Mouse (Mus musculus): Measurements from ENCODE around the gene Gsta1. TPM values are rescaled to one million over a fixed set of nuclear protein-coding genes. Genes with fewer than 3 reads are reported as not detected.
"Not testable (repeated sequence)": the region's sequence is repeated elsewhere in the genome, so short reads cannot be mapped to it uniquely, and the experiment has no call there.

Gsta1 gene
- total RNA-seq (2014; rRNA removed) = not detected in 2 replicates
- polyA plus RNA-seq (2015; fragmentation: Nextera tagmentation; extraction: Ambion mirVana) = not detected in 2 replicates

DNA sequence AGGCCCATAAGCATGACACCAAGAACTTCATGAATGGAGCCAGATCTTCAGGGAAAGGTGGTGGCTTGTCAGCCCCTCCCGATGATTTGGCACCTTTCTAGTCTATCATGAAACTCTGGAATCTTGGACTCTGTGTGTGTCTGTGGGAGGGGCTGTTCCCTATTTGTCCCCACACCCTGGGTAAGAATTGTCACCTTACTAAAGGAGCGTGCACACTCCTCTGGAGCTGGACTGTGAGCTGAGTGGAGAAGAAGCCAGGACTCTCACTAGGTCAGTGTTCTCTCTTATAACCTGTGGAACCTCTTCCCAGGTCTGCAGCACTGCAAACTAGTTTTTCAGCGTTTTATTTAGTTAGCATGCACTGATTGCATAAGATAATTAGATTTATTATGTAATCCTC lies at the start of gene Gsta1:
TSS of gene Gsta1 (plus strand) at position 196 of the 400 bp plus-strand sequence.
- not testable (repeated sequence) for DNase-seq (ENCODE audit: low spot score); H3K9me3 ChIP-seq (ENCODE audit: low read length); H3K4me3 ChIP-seq (ENCODE audit: low read length); H3K27ac ChIP-seq; H3K9ac ChIP-seq (replicated peaks; ENCODE audit: low read length); H3K36me3 ChIP-seq (ENCODE audit: insufficient read depth, low read length); H3K27me3 ChIP-seq (ENCODE audit: insufficient read depth, low read length); ATAC-seq; H3K4me1 ChIP-seq (ENCODE audit: insufficient read depth, low read length); H3K4me2 ChIP-seq (ENCODE audit: low read depth, low read length)
- 76% methylated on average over 1 of the region's 3 CpGs for WGBS

DNA sequence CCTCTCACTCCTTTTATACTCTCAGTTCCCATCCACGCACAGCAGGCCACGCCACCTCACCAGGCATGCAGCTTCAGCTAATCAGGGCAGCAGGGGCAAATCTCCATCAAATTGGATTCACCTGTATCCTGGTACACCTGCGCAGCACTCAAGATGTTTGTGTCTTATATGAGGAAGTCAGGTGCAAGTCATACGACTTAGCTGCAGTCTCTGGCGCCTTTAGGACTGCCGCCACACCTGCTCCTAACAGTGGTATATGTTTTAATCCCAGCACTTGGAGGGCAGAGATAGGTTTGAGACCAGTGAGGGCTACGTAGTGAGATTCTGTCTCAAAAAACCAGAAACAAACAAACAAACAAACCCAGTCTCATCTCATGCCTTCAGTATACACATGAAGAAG lies 48.0 kb upstream of the Gsta1 start, which contains the start of gene Gsta4:
TSS of gene Gsta4 (plus strand) at position 301 of the 400 bp plus-strand sequence.
- H3K4me1 ChIP-seq (ENCODE audit: insufficient read depth, low read length); H3K27ac ChIP-seq; H3K4me3 ChIP-seq (ENCODE audit: low read length); H3K36me3 ChIP-seq (ENCODE audit: insufficient read depth, low read length); H3K9ac ChIP-seq (replicated peaks; ENCODE audit: low read length); H3K4me2 ChIP-seq (ENCODE audit: low read depth, low read length); ATAC-seq; H3K9me3 ChIP-seq (ENCODE audit: low read length); DNase-seq (ENCODE audit: low spot score); H3K27me3 ChIP-seq (ENCODE audit: insufficient read depth, low read length): not testable (repeated sequence)
- 94% methylated on average over 4 of the region's 7 CpGs for WGBS

DNA sequence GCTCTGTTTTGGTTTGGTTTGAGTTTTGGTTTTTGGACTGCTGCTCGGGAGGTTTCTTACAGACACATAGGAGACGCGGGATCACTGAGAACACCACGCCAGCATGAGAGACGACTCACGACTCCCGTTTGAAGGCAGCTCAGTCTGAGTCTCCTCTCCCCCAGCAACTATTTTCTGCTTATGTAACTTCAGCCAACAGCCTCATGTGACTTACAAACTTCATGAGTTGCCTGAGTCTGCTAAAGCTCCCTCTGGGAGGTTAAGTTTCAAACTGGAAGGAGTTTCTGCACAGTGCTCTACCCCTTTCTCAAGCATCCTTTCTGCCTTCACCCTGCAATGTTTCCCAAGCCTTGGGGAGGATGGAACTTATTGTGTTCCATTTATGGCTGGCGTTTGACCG lies 44.8 kb upstream of the Gsta1 start:
- Histone ChIP-seq H3K9me3 (ENCODE audit: low read length) (no peaks in the 10 kb centered on the region), H3K4me2 (ENCODE audit: low read depth, low read length) (no peak overlapping the region), H3K27ac (no peak overlapping the region), H3K9ac (replicated peaks; ENCODE audit: low read length) (no peak overlapping the region), H3K4me3 (ENCODE audit: low read length) (no peak overlapping the region), H3K27me3 (ENCODE audit: insufficient read depth, low read length) (no peaks in the 10 kb centered on the region), H3K36me3 (ENCODE audit: insufficient read depth, low read length) (no peaks in the 10 kb centered on the region), H3K4me1 (ENCODE audit: insufficient read depth, low read length) (peaks cover 2% of the 10 kb centered on the region)
- DNase-seq (ENCODE audit: low spot score) (no peak), ATAC-seq (no peak)
- WGBS = 83% methylated on average over 9 of the region's 9 CpGs
- no peak for TF ChIP-seq CTCF (IDR thresholded peaks at IDR 0.05; ENCODE audit: low read depth)

- TF ChIP-seq CTCF (IDR thresholded peaks at IDR 0.05; ENCODE audit: low read depth) = no peak
- no peaks in the 10 kb centered on the region for H3K36me3 ChIP-seq (ENCODE audit: insufficient read depth, low read length)
- no peaks in the 10 kb centered on the region for H3K9me3 ChIP-seq (ENCODE audit: low read length)
- H3K4me1 ChIP-seq (ENCODE audit: insufficient read depth, low read length) = peaks cover 7% of the 10 kb centered on the region
- no peak for ATAC-seq
- H3K27ac ChIP-seq = no peak overlapping the region
- no peak overlapping the region for H3K4me2 ChIP-seq (ENCODE audit: low read depth, low read length)
- no peak overlapping the region for H3K9ac ChIP-seq (replicated peaks; ENCODE audit: low read length)
- WGBS = 87% methylated on average over 8 of the region's 8 CpGs
- DNase-seq (ENCODE audit: low spot score) = no peak
- no peaks in the 10 kb centered on the region for H3K27me3 ChIP-seq (ENCODE audit: insufficient read depth, low read length)
- H3K4me3 ChIP-seq (ENCODE audit: low read length) = no peak overlapping the region
Measured at GRCm38 (mm10) chr9:78188910-78189309, 41.5 kb upstream of the Gsta1 start.

DNA sequence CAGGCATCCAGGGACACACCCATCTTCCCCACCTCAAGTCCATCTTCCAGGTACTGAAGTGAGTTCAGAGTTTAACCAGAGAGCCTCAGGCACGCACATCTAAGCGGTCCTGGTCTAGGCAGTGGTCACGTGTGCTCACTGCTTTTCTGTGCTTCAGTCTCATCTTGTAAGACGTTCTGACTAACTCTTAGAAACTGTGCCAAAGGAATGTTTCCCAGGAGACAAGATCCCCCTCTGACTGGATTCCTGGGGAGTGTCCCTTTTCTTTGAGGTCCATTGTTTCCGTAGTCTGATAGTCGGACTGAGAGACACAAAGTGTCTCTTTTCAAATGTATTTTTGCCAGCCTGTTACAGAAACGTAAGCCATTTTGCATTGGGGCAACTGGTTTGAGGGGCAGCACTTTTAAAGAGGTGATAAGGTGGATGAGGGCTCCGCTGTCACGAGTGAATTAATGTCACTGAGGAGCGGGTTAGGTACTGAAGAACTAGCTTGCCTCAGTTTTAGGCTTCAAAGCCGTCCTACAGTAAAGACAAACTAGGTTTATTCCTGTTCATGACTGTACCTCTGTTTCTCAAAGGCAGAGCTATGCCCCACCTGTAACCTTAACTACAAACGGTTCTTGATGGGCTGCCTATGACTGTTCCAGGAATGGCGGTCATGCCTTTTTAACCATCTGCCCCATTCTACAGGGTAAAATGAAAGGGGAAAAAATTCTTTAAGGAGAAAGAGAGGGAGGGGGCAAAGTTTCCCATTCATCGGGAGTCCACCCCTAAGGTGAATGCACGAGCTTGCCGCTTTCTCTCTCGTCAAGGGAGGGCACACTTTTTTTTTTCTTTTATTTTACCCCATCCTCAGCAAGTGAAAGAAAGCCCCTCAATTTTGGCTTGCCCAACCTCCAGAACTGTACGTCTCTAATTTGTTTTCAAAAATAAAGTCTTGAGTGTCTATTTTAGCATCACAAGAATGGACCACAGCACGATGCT lies 39.5 kb upstream of the Gsta1 start:
- H3K9ac ChIP-seq (replicated peaks; ENCODE audit: low read length) = peak overlapping the region; percentile 21
- no peaks in the 10 kb centered on the region for H3K9me3 ChIP-seq (ENCODE audit: low read length)
- 2% methylated on average over 19 of the region's 19 CpGs for WGBS
- peak overlapping the region; percentile 42 for H3K4me3 ChIP-seq (ENCODE audit: low read length)
- DNase-seq (ENCODE audit: low spot score) (no peak), ATAC-seq (no peak)
- H3K4me1 ChIP-seq (ENCODE audit: insufficient read depth, low read length) = peaks cover 7% of the 10 kb centered on the region
- H3K27me3 ChIP-seq (ENCODE audit: insufficient read depth, low read length) = no peaks in the 10 kb centered on the region
- peak overlapping the region; percentile 81 for H3K4me2 ChIP-seq (ENCODE audit: low read depth, low read length)
- TF ChIP-seq CTCF (IDR thresholded peaks at IDR 0.05; ENCODE audit: low read depth) = no peak
- no peaks in the 10 kb centered on the region for H3K36me3 ChIP-seq (ENCODE audit: insufficient read depth, low read length)
- H3K27ac ChIP-seq = no peak overlapping the region

- Histone ChIP-seq H3K4me3 (ENCODE audit: low read length) (peak overlapping the region; percentile 42), H3K9ac (replicated peaks; ENCODE audit: low read length) (peak overlapping the region; percentile 21; the same call in 1 of the 2 replicates), H3K9me3 (ENCODE audit: low read length) (no peaks in the 10 kb centered on the region), H3K4me2 (ENCODE audit: low read depth, low read length) (peak overlapping the region; percentile 81), H3K4me1 (ENCODE audit: insufficient read depth, low read length) (peaks cover 7% of the 10 kb centered on the region), H3K27me3 (ENCODE audit: insufficient read depth, low read length) (no peaks in the 10 kb centered on the region), H3K36me3 (ENCODE audit: insufficient read depth, low read length) (no peaks in the 10 kb centered on the region), H3K27ac (no peak overlapping the region)
- peak; percentile 8; the same call in 1 of the 2 replicates for TF ChIP-seq CTCF (IDR thresholded peaks at IDR 0.05; ENCODE audit: low read depth)
- ATAC-seq (peak; percentile 67), DNase-seq (ENCODE audit: low spot score) (peak; percentile 81)
- WGBS = under 1% methylated on average over 18 of the region's 18 CpGs
Measured at GRCm38 (mm10) chr9:78191736-78192135, 38.7 kb upstream of the Gsta1 start.
